Mouse (Mus musculus) layer of hippocampus, postnatal 14 days (tissue): Measurements from ENCODE around the gene Nrxn2. TPM values are rescaled to one million over a fixed set of nuclear protein-coding genes. Genes with fewer than 3 reads are reported as not detected.

Source experiments
- DNase-seq, 2 experiments: peaks; one replicate each; pipeline ENCODE4 v3.0.0; 2021 to 2022; ENCODE audit warnings: low spot score in 2 of 2, mixed read lengths in 1 of 2
- microRNA-seq, 2 experiments: library from miRNA; unstranded; fragments of <30 nt; microRNA quantifications; one replicate each; pipeline ENCODE4 v1.2.0; 2021
- total RNA-seq, 2 experiments: library from RNA; stranded (reverse); gene quantifications; 2 replicates each; pipeline ENCODE4 v1.2.3; 2021

Nrxn2 gene
- total RNA-seq, 2 experiments from 2014 or later, result 549 to 577 TPM

- DNase-seq, result no peak
Observed at GRCm38 (mm10) chr19:6566450-6566849, 147.9 kb downstream of the Nrxn2 start.

GRCm38 (mm10) chr19:6569021-6569420 is 150.5 kb downstream of the Nrxn2 start:
- no peak for DNase-seq

- no peak for DNase-seq
Observed at GRCm38 (mm10) chr19:6569561-6569960, 151.0 kb downstream of the Nrxn2 start.

GRCm38 (mm10) chr19:6571476-6571875 is 152.9 kb downstream of the Nrxn2 start:
- DNase-seq, result no peak

- DNase-seq, result no peak
Observed at GRCm38 (mm10) chr19:6572001-6572400, 153.5 kb downstream of the Nrxn2 start.

Small RNAs within 50 kb of the gene (microRNA-seq; reads per million reads assigned to microRNA genes)
- 0 reads per million in 2 experiments for gene Gm26460

Other genes with a start within 250 kb of the Nrxn2 start
- gene Majin, start 234.3 kb upstream of the Nrxn2 start, total RNA-seq, result not detected
- not detected for gene Gpha2, start 192.4 kb upstream of the Nrxn2 start, total RNA-seq
- gene Ppp2r5b, start 182.9 kb upstream of the Nrxn2 start, total RNA-seq, result 100 to 1,000 TPM; 158 to 170 TPM
- gene Atg2a, start 177.1 kb upstream of the Nrxn2 start, total RNA-seq, result 10 to 100 TPM; 35.9 to 38.2 TPM
- gene Ehd1, start 142.0 kb upstream of the Nrxn2 start, total RNA-seq, result 10 to 100 TPM; 68.8 to 79.0 TPM
- gene Cdc42bpg, start 112.3 kb upstream of the Nrxn2 start, total RNA-seq, result 1 to 10 TPM; 4.9 to 5.6 TPM
- 10 to 100 TPM; 66.4 to 68.2 TPM for gene Men1, start 83.8 kb upstream of the Nrxn2 start, total RNA-seq
- gene Map4k2, start 77.6 kb upstream of the Nrxn2 start, total RNA-seq, result 10 to 100 TPM; 82.6 to 85.8 TPM
- gene Sf1, start 55.0 kb upstream of the Nrxn2 start, total RNA-seq, result 100 to 1,000 TPM; 182 to 189 TPM
- gene Pygm, start 34.3 kb upstream of the Nrxn2 start, total RNA-seq, result 10 to 100 TPM; 28.0 to 37.5 TPM
- gene Rasgrp2, start 19.4 kb upstream of the Nrxn2 start, total RNA-seq, result 10 to 100 TPM; 40.2 to 44.9 TPM
- gene Slc22a12, start 124.3 kb downstream of the Nrxn2 start, total RNA-seq, result 1 to 10 TPM; 1.5 to 2.4 TPM